Mouse (Mus musculus) hindbrain, postnatal 0 days (tissue): ENCODE data around the gene Mcub. TPM values are rescaled to one million over a fixed set of nuclear protein-coding genes. Genes with fewer than 3 reads are reported as not detected.

Experiments
- ATAC-seq: fragments of 200-750 bp; cut with Nextera tagmentation; 2 replicates; pipeline ENCODE4 v1.8.0; 2017; ENCODE audit warnings: mild to moderate bottlenecking, moderate TSS enrichment, moderate library complexity
- DNase-seq: peaks from one replicate; pipeline ENCODE4 v3.0.0-alpha.2; 2015; ENCODE audit warnings: low spot score
- H3K27ac ChIP-seq: fragments of 300-500 bp; sonication (generic); 2 replicates; pipeline ENCODE4 v1.5.1; 2014; ENCODE audit warnings: mild to moderate bottlenecking
- H3K27me3 ChIP-seq: fragments of 300-500 bp; sonication (generic); 2 replicates; pipeline ENCODE4 v1.6.1; 2014; ENCODE audit warnings: low read length, mixed read lengths; ENCODE audit not compliant: insufficient read depth
- H3K36me3 ChIP-seq: fragments of 300-500 bp; sonication (generic); 2 replicates; pipeline ENCODE4 v1.6.1; 2014; ENCODE audit warnings: low read length, mixed read lengths; ENCODE audit not compliant: insufficient read depth
- H3K4me1 ChIP-seq: fragments of 300-500 bp; sonication (generic); 2 replicates; pipeline ENCODE4 v1.6.1; 2014; ENCODE audit warnings: antibody characterized with exemption, low read length, mixed read lengths; ENCODE audit not compliant: insufficient read depth
- H3K4me2 ChIP-seq: fragments of 300-500 bp; sonication (generic); 2 replicates; pipeline ENCODE4 v1.6.1; 2014; ENCODE audit warnings: low read depth, mild to moderate bottlenecking, low read length, moderate library complexity, mixed read lengths
- H3K4me3 ChIP-seq: fragments of 300-500 bp; sonication (generic); 2 replicates; pipeline ENCODE4 v1.5.1; 2014; ENCODE audit warnings: low read length
- H3K9ac ChIP-seq: fragments of 300-500 bp; sonication (generic); replicated peaks from 2 replicates; pipeline ENCODE4 v1.6.1; 2014; ENCODE audit warnings: mild to moderate bottlenecking, low read length, moderate library complexity, mixed read lengths
- H3K9me3 ChIP-seq: fragments of 300-500 bp; sonication (generic); 2 replicates; pipeline ENCODE4 v1.6.1; 2016; ENCODE audit warnings: low read length, mixed read lengths
- CTCF ChIP-seq: IDR thresholded peaks from 2 replicates; pipeline ENCODE4 v1.5.1; 2016; ENCODE audit warnings: antibody characterized with exemption, control low read depth, low read depth
- WGBS: fragments of 180-500 bp; shearing (Covaris S2); extraction: QIAGEN DNeasy Blood & Tissue Kit; methylation state at CpG from one replicate; pipeline ENCODE4 v1.1.7; 2014; 5-methylcytosine and 5-hydroxymethylcytosine counted together
- polyA plus RNA-seq: library from polyadenylated mRNA; unstranded; fragments of >200 nt; fragmentation: Nextera tagmentation; extraction: Ambion mirVana; gene quantifications from 2 replicates; pipeline ENCODE4 v1.2.1, GENCODE M21; 2015
- total RNA-seq: library from RNA; depleted of rRNA; stranded (reverse); fragments of >200 nt; gene quantifications from 2 replicates; pipeline ENCODE4 v1.2.3, GENCODE M21; 2014

The Mcub gene
- total and polyA plus RNA-seq, 2 experiments from 2014 or later: 3.4 to 6.6 TPM

DNA sequence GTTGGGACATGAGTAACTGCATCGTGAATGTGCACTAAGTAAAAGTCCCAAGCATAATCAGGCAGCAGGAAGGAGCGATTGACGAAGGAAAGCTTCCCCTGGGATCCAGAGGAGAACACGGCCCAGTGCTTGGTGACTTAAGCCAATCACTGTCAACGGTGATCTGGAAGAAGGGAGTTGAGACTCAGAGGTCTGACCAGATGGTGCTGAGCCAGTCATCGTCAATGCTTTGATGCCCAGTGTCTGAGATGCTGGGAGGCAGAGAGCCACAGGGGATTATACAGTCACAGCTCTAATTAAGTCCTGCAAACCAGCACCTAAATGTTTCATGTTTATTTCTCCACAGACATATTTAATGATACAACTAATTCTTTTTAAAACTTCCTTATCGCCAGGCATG, 30.9 kb downstream of the Mcub start:
- no peak for ATAC-seq

GRCm38 (mm10) chr3:129937848-129938247, 32.2 kb downstream of the Mcub start:
- no peak for DNase-seq
- Histone ChIP-seq H3K4me2 (no peak overlapping the region), H3K4me3 (no peak overlapping the region), H3K27ac (no peak overlapping the region), H3K36me3 (no peaks in the 10 kb centered on the region), H3K9me3 (no peaks in the 10 kb centered on the region), H3K4me1 (no peaks in the 10 kb centered on the region), H3K9ac (no peak overlapping the region), H3K27me3 (no peaks in the 10 kb centered on the region)
- no peak for TF ChIP-seq CTCF
- no peak for ATAC-seq
- WGBS: 62% methylated on average over 3 of the region's 3 CpGs

More for the DNA sequence above, 30.9 kb downstream of the Mcub start:
- WGBS: 53% methylated on average over 7 of the region's 7 CpGs
- TF ChIP-seq CTCF: no peak
- Histone ChIP-seq H3K27me3 (no peaks in the 10 kb centered on the region), H3K4me3 (no peak overlapping the region), H3K9me3 (no peaks in the 10 kb centered on the region), H3K27ac (no peak overlapping the region), H3K4me1 (no peaks in the 10 kb centered on the region), H3K9ac (no peak overlapping the region), H3K36me3 (no peaks in the 10 kb centered on the region), H3K4me2 (no peak overlapping the region)
- DNase-seq: no peak

- Histone ChIP-seq H3K9ac (no peak overlapping the region), H3K27me3 (no peaks in the 10 kb centered on the region), H3K9me3 (no peaks in the 10 kb centered on the region), H3K36me3 (no peaks in the 10 kb centered on the region), H3K4me1 (no peaks in the 10 kb centered on the region), H3K4me2 (no peak overlapping the region), H3K4me3 (no peak overlapping the region), H3K27ac (no peak overlapping the region)
- TF ChIP-seq CTCF: no peak
- DNase-seq: no peak
- 60% methylated on average over 9 of the region's 9 CpGs for WGBS
- ATAC-seq: no peak
Observed at GRCm38 (mm10) chr3:129936561-129936960, 33.4 kb downstream of the Mcub start.

DNA sequence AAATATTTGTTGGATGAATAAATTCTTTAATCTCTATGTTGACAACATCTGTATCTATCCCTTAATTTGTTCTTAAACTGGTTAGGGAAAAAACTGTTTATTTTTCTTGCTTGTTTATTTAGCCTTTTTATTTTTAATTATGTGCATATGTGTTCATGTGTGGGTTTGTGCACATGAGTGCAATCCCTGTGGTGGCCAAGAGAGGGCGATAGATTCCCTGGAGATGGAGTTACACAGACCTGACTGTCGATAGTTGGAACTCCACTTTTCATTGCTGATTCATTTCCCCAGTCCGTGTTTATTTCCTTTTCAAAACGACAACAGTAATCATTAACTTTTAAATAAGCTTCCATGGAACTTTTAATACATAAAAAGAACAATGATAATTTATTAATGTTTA, 37.6 kb downstream of the Mcub start:
- no peak overlapping the region for H3K27ac ChIP-seq
- no peak overlapping the region for H3K4me2 ChIP-seq
- H3K9ac ChIP-seq: no peak overlapping the region
- no peak overlapping the region for H3K4me3 ChIP-seq
- H3K27me3 ChIP-seq: no peaks in the 10 kb centered on the region
- TF ChIP-seq CTCF: peak; percentile 44
- ATAC-seq: no peak
- no peaks in the 10 kb centered on the region for H3K4me1 ChIP-seq
- H3K9me3 ChIP-seq: no peaks in the 10 kb centered on the region
- 51% methylated on average over 4 of the region's 4 CpGs for WGBS
- H3K36me3 ChIP-seq: no peaks in the 10 kb centered on the region
- no peak for DNase-seq

DNA sequence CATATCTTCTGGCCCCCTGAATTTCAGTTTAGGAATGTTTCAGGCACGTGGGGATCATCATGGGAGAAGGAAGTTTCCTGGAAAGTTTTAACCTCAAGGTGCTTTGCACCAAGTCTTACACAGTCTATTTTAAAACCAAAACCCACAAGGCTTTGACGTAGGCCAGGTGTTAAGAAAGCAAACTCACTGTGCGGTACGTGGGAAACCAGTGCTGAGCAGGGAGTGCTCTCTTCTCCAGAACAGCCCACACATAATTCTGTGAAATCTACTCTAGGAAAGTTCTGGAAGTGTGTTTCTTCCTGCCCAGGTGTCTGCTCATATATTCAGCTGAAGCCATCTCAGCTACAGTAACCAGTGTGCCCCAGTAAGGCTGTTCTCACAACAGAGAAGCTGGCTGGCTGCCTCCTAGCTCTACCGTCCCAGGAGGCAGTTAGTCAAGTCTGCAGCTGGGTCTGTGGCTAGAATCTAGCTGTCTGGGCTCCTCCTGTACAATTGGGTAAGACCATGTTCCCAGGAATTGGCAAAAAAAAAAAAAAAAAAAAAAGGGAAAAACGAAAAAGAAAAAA, 39.7 kb downstream of the Mcub start:
- DNase-seq (no peak), ATAC-seq (no peak)
- H3K9ac ChIP-seq: no peak overlapping the region
- no peak for TF ChIP-seq CTCF
- no peaks in the 10 kb centered on the region for H3K4me1 ChIP-seq
- no peak overlapping the region for H3K4me3 ChIP-seq
- H3K4me2 ChIP-seq: no peak overlapping the region
- no peaks in the 10 kb centered on the region for H3K9me3 ChIP-seq
- no peaks in the 10 kb centered on the region for H3K36me3 ChIP-seq
- no peak overlapping the region for H3K27ac ChIP-seq
- WGBS: 68% methylated on average over 6 of the region's 6 CpGs
- H3K27me3 ChIP-seq: no peaks in the 10 kb centered on the region

GRCm38 (mm10) chr3:129925861-129926260, 44.1 kb downstream of the Mcub start:
- Histone ChIP-seq H3K27me3 (no peaks in the 10 kb centered on the region), H3K4me1 (no peaks in the 10 kb centered on the region), H3K4me3 (no peak overlapping the region), H3K9ac (no peak overlapping the region), H3K36me3 (no peaks in the 10 kb centered on the region), H3K9me3 (no peaks in the 10 kb centered on the region), H3K4me2 (no peak overlapping the region), H3K27ac (no peak overlapping the region)
- whole genome bisulfite sequencing: 91% methylated on average over 3 of the region's 3 CpGs
- ATAC-seq (no peak), DNase-seq (no peak)
- TF ChIP-seq CTCF: no peak

DNA sequence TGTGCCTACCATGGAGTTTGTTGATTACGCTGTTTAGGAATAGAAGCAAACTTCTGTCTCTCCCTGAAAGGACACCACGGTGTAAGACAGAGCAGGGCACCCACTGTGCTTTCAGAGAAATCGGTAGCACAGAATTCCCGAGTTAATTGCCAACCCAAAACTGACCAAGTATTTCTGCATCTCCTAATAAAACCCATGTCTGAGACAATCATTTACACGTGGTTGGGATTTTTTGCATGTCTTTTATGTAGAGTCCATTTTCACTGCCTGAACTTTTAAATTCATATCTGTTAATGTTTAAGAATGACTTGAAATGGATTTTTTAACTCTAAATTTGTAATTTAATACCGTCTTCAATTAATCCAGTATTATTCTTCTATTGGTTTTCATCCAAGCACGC, 46.4 kb downstream of the Mcub start:
- Histone ChIP-seq H3K4me3 (no peak overlapping the region), H3K4me1 (no peaks in the 10 kb centered on the region), H3K4me2 (no peak overlapping the region), H3K9me3 (no peaks in the 10 kb centered on the region), H3K27me3 (no peaks in the 10 kb centered on the region), H3K27ac (no peak overlapping the region), H3K9ac (no peak overlapping the region), H3K36me3 (no peaks in the 10 kb centered on the region)
- no peak for TF ChIP-seq CTCF
- DNase-seq (no peak), ATAC-seq (no peak)
- WGBS: 91% methylated on average over 7 of the region's 7 CpGs
